Mouse (Mus musculus): ENCODE results near the gene P2ry13. TPM values are rescaled to one million over a fixed set of nuclear protein-coding genes. Genes with fewer than 3 reads are reported as not detected.

Gene P2ry13
- polyA plus RNA-seq, 1 experiment, result 1.3 TPM

- Histone ChIP-seq H3K27ac (replicated peaks; ENCODE audit: low read depth, low read length) (no peak overlapping the region), H3K4me1 (ENCODE audit: control insufficient read depth, insufficient read depth, insufficient read length, low read length) (no peaks in the 10 kb centered on the region), H3K4me3 (ENCODE audit: insufficient read depth, low read depth, low read length) (no peak overlapping the region)
Measured at GRCm38 (mm10) chr3:59174426-59175154, 36.1 kb downstream of the P2ry13 start.

- Histone ChIP-seq H3K4me3 (ENCODE audit: insufficient read depth, low read depth, low read length) (no peak overlapping the region), H3K27ac (replicated peaks; ENCODE audit: low read depth, low read length) (no peak overlapping the region), H3K4me1 (ENCODE audit: control insufficient read depth, insufficient read depth, insufficient read length, low read length) (no peaks in the 10 kb centered on the region)
Measured at GRCm38 (mm10) chr3:59169921-59170627, 40.6 kb downstream of the P2ry13 start.

DNA sequence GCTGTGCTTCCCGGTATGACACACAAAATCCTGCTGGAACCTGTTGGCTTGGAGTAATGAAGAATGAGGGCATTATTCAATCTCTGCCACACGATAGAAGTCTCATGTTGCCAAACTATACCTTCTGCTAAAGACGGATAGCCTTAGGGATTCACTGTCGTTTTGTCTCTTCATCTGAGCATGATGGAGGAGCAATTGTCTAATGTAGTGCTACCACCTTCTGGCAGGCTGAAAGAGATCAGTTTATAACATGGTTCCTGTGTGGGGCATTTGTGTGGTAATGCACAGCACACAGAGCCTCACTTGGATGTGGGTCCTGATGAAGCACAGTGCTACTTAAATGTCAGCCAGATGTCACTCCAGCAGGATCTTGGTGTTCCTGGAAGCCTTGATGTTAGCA lies 41.5 kb downstream of the P2ry13 start:
- Histone ChIP-seq H3K27ac (replicated peaks; ENCODE audit: low read depth, low read length) (no peak overlapping the region), H3K4me3 (ENCODE audit: insufficient read depth, low read depth, low read length) (no peak overlapping the region), H3K4me1 (ENCODE audit: control insufficient read depth, insufficient read depth, insufficient read length, low read length) (no peaks in the 10 kb centered on the region)

DNA sequence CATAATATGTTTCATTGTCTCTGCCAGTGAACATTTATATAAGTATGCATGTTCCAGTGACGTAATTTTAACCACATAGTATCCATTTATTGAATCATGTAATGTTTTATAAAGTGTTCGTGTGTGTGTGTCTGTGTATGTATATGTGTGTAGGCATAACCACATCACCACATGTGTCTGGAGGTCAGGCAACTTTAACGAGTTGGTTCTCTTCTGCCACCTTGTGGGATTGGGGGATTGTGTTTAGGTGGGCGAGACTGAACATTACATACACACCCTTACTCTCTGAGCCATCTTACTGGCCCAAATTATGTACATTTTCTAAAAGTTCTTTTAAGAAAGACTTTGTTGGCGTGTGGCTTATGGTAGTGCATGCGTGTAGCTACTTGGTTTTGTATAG lies 42.2 kb downstream of the P2ry13 start:
- no peak overlapping the region for H3K27ac ChIP-seq (replicated peaks; ENCODE audit: low read depth, low read length)
- H3K4me3 ChIP-seq (ENCODE audit: insufficient read depth, low read depth, low read length), result no peak overlapping the region
- no peaks in the 10 kb centered on the region for H3K4me1 ChIP-seq (ENCODE audit: control insufficient read depth, insufficient read depth, insufficient read length, low read length)

GRCm38 (mm10) chr3:59167417-59168054 lies 43.1 kb downstream of the P2ry13 start:
- Histone ChIP-seq H3K4me1 (ENCODE audit: control insufficient read depth, insufficient read depth, insufficient read length, low read length) (no peaks in the 10 kb centered on the region), H3K4me3 (ENCODE audit: insufficient read depth, low read depth, low read length) (no peak overlapping the region), H3K27ac (replicated peaks; ENCODE audit: low read depth, low read length) (no peak overlapping the region)

- H3K4me3 ChIP-seq (ENCODE audit: insufficient read depth, low read depth, low read length), result no peak overlapping the region
- H3K27ac ChIP-seq (replicated peaks; ENCODE audit: low read depth, low read length), result no peak overlapping the region
- no peaks in the 10 kb centered on the region for H3K4me1 ChIP-seq (ENCODE audit: control insufficient read depth, insufficient read depth, insufficient read length, low read length)
Measured at GRCm38 (mm10) chr3:59160465-59160864, 50.2 kb downstream of the P2ry13 start.

Other genes starting within 250 kb of the P2ry13 start
- 2.8 and 3.7 TPM in 2 replicates for gene Med12l, start 205.1 kb downstream of the P2ry13 start, polyA plus RNA-seq (2012; ENCODE audit: insufficient read depth, insufficient read length, missing spikeins)
- gene Gpr171, start 109.1 kb downstream of the P2ry13 start, polyA plus RNA-seq (2012; ENCODE audit: insufficient read depth, insufficient read length, missing spikeins), result 0.50 TPM in 1 of 2 replicates, not detected in the other
- 0.92 and 1.3 TPM in 2 replicates for gene P2ry14, start 57.3 kb downstream of the P2ry13 start, polyA plus RNA-seq (2012; ENCODE audit: insufficient read depth, insufficient read length, missing spikeins)
- gene Gpr87, start 15.8 kb downstream of the P2ry13 start, polyA plus RNA-seq (2012; ENCODE audit: insufficient read depth, insufficient read length, missing spikeins), result not detected in 2 replicates
- 2.4 and 3.3 TPM in 2 replicates for gene P2ry12, start 52.0 kb upstream of the P2ry13 start, polyA plus RNA-seq (2012; ENCODE audit: insufficient read depth, insufficient read length, missing spikeins)
- 1.2 and 1.6 TPM in 2 replicates for gene Igsf10, start 133.5 kb upstream of the P2ry13 start, polyA plus RNA-seq (2012; ENCODE audit: insufficient read depth, insufficient read length, missing spikeins)